Mouse (Mus musculus) embryo, embryonic 10 days (tissue): Measurements from ENCODE around the gene Phf21b.
"Not testable (repeated sequence)": the region's sequence is repeated elsewhere in the genome, so short reads cannot be mapped to it uniquely, and the experiment has no call there.

Source experiments
- DNase-seq: peaks from one replicate; pipeline ENCODE4 v3.0.0-alpha.2; 2015; ENCODE audit warnings: low spot score

Gene Phf21b

GRCm38 (mm10) chr15:84856006-84856995, at the start of gene Phf21b:
TSS of gene Phf21b (minus strand) at chr15:84856049.
- DNase-seq, result peak; percentile 93

DNA sequence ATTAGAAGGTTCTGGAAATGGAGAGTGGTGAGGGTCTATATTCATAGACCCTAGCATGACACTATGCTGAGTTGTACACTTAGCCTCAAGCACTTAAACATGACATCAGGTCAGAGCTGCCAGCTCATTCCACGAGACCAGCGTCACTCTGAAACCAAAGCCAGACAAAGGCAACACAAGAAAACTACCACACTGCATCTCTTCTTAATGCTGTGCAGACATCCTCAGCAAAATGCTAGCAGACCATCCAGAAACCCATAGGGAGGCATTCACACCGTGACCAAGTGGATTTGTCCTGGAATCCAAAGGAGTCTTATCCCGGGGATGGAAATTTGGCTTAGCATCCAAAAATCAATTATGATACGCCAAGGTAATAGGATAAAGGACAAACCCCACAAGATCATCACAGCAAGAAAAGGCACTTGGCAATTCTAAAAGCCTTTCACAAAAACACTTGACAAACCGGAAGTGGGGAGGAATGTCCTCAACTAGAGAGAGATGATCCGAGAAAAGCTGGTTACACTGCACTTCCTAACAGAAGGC, 48.1 kb upstream of the Phf21b start:
- DNase-seq, result no peak

DNA sequence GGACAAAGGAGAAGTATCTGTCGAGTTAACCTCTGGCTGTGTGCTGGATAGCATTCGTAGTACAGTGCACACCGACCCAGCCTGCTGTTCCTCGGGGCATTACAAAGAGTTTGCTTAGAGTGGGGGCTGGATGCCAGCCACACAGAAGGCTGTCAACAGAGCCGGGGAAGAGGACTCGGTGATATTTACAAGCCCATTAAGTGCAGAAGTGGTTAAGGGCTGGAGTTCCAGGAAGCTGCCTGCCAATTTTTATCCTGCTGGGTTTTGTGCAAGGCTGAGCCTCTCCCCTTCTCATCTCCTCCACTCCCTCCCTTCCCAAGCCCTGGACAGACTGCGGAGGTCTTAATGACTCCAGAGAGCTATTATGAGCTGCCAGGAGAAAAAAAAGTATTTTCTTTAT, 42.2 kb upstream of the Phf21b start:
- no peak for DNase-seq

DNA sequence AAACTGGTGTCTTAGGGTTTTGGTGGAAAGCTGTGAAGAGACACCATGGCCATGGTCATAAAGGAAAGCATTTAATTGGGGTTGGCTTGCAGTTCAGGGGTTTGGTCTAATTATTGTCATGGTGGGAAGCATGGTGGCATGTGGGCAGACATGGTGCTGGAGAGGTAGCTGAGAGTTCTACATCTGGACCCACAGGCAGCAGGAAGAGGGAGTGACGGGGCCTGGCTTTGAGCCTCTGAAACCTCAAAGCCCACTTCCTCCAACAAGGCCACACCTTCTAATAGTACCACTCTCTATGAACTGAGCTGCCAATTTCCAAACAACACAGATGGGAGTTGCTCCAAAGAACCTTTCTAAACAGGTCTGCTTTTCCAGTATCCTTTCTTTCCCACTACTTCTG, 40.8 kb upstream of the Phf21b start:
- no peak for DNase-seq

- DNase-seq, result not testable (repeated sequence)
Measured at GRCm38 (mm10) chr15:84896216-84896615, 40.4 kb upstream of the Phf21b start.

GRCm38 (mm10) chr15:84891658-84892057, 35.8 kb upstream of the Phf21b start:
- peak; percentile 89 for DNase-seq

GRCm38 (mm10) chr15:84891246-84891645, 35.4 kb upstream of the Phf21b start:
- no peak for DNase-seq

DNA sequence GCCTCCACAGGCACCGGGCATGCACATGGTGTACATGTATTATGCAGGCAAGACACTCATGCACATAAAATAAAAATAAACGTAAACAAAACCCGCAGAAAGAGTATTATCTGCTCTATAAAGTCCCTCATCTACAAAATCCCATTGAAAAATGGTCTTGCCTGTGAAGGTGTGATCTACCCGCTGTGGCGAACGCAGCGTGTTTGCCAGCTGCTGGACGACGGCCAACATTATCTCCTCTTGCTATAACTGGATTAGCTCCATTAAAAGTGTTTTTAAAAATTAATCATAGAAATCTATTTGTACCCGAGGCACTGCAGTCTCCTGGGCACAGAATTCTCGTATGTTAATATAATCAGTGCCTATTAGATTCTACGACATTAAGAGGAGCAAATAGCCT, 32.2 kb upstream of the Phf21b start:
- DNase-seq, result no peak

DNA sequence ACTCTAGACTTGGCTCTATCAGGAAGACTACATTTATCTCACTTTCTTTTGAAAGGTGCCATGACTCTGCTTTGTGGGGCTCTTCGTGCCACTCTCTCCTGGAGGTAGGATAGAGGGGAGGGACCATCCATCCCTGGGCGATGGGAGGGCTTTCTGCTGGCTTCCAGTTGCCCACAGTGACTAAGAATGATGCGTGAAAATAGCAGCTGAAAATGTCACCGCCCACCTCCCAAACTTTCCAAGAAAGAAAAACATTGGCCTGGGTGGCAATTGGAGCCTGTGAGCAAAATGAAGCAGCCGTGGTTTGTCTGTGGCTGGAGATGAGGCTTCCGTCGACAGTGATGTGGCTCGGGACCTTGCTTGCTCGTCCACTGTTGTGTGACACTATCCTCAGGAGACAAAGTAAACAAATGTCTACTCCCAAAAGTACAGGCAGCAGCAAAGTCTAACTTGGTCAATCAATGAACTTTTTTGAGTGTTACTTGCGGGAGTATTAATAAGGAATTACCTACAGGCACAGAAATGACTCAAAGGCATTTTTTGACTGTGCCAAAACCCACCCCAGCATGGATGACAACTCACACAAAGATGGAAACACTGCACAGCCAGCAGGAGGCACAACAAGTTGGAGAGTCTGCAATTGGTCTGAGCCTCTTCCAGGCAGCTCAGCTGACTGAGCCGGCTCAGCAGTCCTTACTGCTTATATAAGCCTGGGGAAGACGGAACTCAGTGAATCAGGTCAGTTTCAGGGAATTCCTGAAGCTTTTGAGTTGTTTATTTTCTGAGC, 21.4 kb upstream of the Phf21b start:
- no peak for DNase-seq

GRCm38 (mm10) chr15:84873867-84874266, 18.0 kb upstream of the Phf21b start:
- DNase-seq, result no peak

DNA sequence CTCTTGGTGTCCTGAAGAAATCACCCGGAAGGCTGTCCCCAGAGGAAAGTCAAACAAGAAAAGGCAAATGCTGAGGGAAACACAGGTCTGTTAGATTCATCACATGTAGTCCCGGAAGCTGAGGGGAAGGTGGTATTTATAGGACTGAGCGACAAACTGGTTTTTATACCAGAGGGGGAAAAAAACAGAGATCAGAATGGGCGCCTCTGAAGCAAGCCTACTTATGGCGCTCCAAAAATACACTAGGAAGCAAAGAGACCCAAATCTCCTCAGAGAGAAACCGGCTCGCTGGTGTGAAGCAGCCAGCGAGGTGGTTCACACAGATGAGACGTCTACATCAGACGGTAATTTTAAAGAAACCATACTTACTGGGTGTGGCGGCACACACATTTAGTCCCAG, 17.2 kb upstream of the Phf21b start:
- no peak for DNase-seq

GRCm38 (mm10) chr15:84871802-84872201, 16.0 kb upstream of the Phf21b start:
- no peak for DNase-seq

GRCm38 (mm10) chr15:84861911-84862310, 6.1 kb upstream of the Phf21b start:
- DNase-seq, result no peak

DNA sequence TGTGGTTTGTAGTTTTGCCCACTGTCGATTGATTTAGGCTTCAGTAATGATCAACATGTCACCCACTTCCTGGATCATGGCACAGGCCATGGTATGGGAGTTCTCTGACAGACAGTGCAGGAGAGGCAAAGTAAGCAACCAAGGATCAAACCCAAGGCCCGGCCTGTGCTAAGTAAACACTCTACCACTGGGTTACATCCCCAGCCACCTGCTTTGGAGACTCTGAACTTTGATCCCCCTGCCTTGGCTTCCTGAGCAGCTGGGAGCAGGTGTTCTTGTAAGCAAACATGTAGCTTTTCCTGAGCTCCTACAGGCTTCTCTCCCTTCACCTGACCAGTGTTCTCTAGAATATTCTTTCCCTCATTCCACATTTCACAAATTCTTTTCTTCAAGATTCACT, 1.8 kb upstream of the Phf21b start:
- DNase-seq, result no peak

- peak; percentile 73 for DNase-seq
Measured at GRCm38 (mm10) chr15:84854921-84855901, 638 bp downstream of the Phf21b start.

GRCm38 (mm10) chr15:84854171-84854811, 1.6 kb downstream of the Phf21b start:
- DNase-seq, result peak; percentile 41

DNA sequence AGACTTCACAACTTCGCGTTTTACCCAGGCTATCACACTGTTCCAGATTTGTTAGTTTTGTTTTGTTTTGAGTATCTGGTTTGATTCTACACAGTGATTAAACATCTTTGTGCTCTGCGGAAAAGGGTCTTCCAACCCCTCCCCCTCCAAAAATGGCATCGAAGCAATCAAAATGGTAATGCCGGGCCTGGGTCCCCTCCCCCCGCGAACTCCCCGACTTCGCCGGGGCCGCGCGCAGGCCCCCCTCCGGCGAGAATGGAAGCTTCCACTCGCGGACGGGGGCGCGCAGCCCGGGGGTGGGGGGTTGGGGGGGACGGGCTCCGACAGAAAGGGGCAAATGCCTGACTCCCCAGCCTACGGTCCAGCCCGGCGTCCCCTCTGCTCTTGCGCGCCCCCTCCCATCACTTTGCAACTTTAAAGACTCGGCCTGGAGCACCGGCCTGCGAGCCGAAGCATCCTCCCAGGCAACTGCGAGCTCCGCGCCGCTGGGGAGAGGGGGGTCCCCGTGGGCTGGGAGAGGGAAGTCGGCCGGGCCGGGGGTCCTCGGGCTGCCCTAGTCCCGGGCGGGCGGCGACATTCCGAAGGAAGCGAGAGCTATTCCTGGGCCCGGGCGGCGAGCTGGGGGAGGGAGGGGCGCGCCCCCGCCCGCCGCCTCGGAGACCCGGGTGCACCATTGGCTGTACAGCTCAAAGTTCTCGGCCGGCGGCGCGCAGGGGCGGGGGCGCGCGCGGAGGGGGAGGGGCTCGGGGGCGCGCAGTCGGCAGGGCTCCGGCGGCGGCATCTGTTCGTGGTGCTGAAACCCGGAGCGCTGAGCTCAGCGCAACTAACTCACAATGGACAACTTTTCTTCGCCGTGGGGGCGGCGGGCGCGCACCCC, 2.4 kb downstream of the Phf21b start:
- DNase-seq, result peak; percentile 76

GRCm38 (mm10) chr15:84852457-84853070, 3.3 kb downstream of the Phf21b start:
- no peak for DNase-seq

DNA sequence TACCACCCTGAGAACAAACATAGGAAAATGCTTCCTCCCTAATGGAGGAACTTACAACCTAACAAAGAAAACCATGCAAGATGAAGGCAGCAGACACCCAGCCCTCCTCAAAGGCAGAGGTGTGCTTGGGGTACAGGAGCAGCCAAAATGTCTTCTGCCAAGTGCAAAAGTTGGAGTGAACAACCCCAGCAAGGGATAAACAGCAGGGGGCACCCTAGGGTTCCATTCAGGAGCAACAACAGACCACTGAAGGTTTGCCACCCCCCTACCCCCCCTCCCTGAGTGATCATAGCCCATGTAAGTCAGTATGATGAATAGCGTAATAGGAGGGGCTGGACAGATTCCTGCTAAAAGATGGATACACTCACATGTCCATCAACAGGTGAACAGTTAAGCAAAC, 5.5 kb downstream of the Phf21b start:
- no peak for DNase-seq
